ENCODE assay signal across 13 mouse cellular contexts in genomic region chr5:150425038-150425437, GRCm38 (mm10).
"Had no signal": no experiment of that assay in that cellular context is flagged by ENCODE, and none has a peak within 500 bp of the region (broad histone marks: within the 10 kb centered on the region; RNA-seq: fewer than 3 reads in every experiment).

No protein-coding gene starts in this region.

- H3K27ac ChIP-seq: kidney, embryonic 15.5 days; left cerebral cortex, adult 2 months; limb, embryonic 10.5 days; liver, embryonic 15.5 days; neural tube, embryonic 13.5 days had no signal

- H3K9ac ChIP-seq: kidney, embryonic 15.5 days; liver, embryonic 15.5 days; neural tube, embryonic 13.5 days had no signal

- H3K36me3 ChIP-seq: limb, embryonic 10.5 days; liver, embryonic 15.5 days had no signal

- H3K4me1 ChIP-seq: kidney, embryonic 15.5 days; limb, embryonic 10.5 days; liver, embryonic 15.5 days; neural tube, embryonic 13.5 days had no signal

- H3K9me3 ChIP-seq: kidney, embryonic 15.5 days; limb, embryonic 10.5 days; liver, embryonic 15.5 days; neural tube, embryonic 13.5 days had no signal

- H3K27me3 ChIP-seq: kidney, embryonic 15.5 days; liver, embryonic 15.5 days; neural tube, embryonic 13.5 days had no signal

- H3K4me3 ChIP-seq: kidney, embryonic 15.5 days; left cerebral cortex, adult 2 months; limb, embryonic 10.5 days; liver, embryonic 15.5 days; neural tube, embryonic 13.5 days had no signal

- DNase-seq: kidney, adult 2 months; kidney, postnatal 14 days; lung, adult 2 months; lung, postnatal 36 days; right cerebral cortex, adult 18-20 months; right cerebral cortex, postnatal 25 days had no signal

- H3K4me2 ChIP-seq: kidney, embryonic 15.5 days; liver, embryonic 11.5 days; liver, embryonic 15.5 days; neural tube, embryonic 13.5 days had no signal

- ATAC-seq: lung, postnatal 0 days had no signal
